8 mouse cellular contexts compared by ENCODE assay signal in genomic region chr6:47879049-47879716, GRCm38 (mm10). TPM values are rescaled to one million over a fixed set of nuclear protein-coding genes. Genes with fewer than 3 reads are reported as not detected.
DNase-seq lines count a peak whose midpoint lies in the region; ATAC-seq and TF ChIP-seq lines count a peak whose summit lies in the region.

No protein-coding gene starts in this region.

- DNase-seq in heart, postnatal 25 days (ENCODE audit: low spot score) = no peak
- peak; percentile 40 for DNase-seq in MEL (ENCODE audit: low read depth, low spot score)
- DNase-seq in hindbrain, embryonic 11.5 days (ENCODE audit: low spot score) = no peak
- DNase-seq in embryo, embryonic 10.5 days (ENCODE audit: low spot score) = no peak
- no peak for DNase-seq in left cerebral cortex, adult 8-10 months (ENCODE audit: low spot score in 2 of 2)
- no peak for DNase-seq in cerebellum, postnatal 36 days

- H3K79me2 ChIP-seq in MEL (ENCODE audit: control insufficient read depth, insufficient read depth, low read length, poor library complexity) (peaks cover 12% of the 10 kb centered on the region), macrophage (ENCODE audit: inconsistent target) (peaks cover 41% of the 10 kb centered on the region; the same call in 1 of the 2 replicates)

- H3K4me3 ChIP-seq in heart, embryonic 13.5 days = peak overlapping the region; percentile 88
- no peak overlapping the region for H3K4me3 ChIP-seq in MEL (ENCODE audit: control insufficient read depth in 1 of 2, insufficient read depth in 1 of 2, low read depth in 2 of 2, low read length in 2 of 2)
- peak overlapping the region; percentile 87 for H3K4me3 ChIP-seq in hindbrain, embryonic 11.5 days (ENCODE audit: low read depth, low read length)
- peak overlapping the region; percentile 71; the same call in 1 of the 2 replicates for H3K4me3 ChIP-seq in macrophage (ENCODE audit: inconsistent target)

- TF ChIP-seq EP300 in MEL (IDR thresholded peaks at IDR 0.05; ENCODE audit: low read depth in 1 of 2, low read length in 2 of 2) = peak in 1 of 2 experiments; percentile 58; a peak in 2 of 4 replicates

- H3K36me3 ChIP-seq in heart, embryonic 13.5 days = peaks cover 46% of the 10 kb centered on the region
- peaks cover 0 to 16% of the 10 kb centered on the region in 2 experiments; a peak in 3 of 4 replicates for H3K36me3 ChIP-seq in MEL (ENCODE audit: control insufficient read depth in 1 of 2, insufficient read depth in 2 of 2, low read length in 2 of 2)
- peaks cover 5% of the 10 kb centered on the region for H3K36me3 ChIP-seq in hindbrain, embryonic 11.5 days (ENCODE audit: control insufficient read depth, insufficient read depth, low read length)
- H3K36me3 ChIP-seq in macrophage (ENCODE audit: inconsistent target) = peaks cover 27% of the 10 kb centered on the region

- H3K4me1 ChIP-seq in heart, embryonic 13.5 days = peaks cover 19% of the 10 kb centered on the region
- peaks cover 7 to 17% of the 10 kb centered on the region in 2 experiments for H3K4me1 ChIP-seq in MEL (ENCODE audit: control insufficient read depth in 1 of 2, insufficient read depth in 2 of 2, low read length in 2 of 2)
- peaks cover 12% of the 10 kb centered on the region for H3K4me1 ChIP-seq in hindbrain, embryonic 11.5 days (replicated peaks; ENCODE audit: control insufficient read depth, insufficient read depth, low read length)

- no peak for TF ChIP-seq CTCF in MEL (IDR thresholded peaks at IDR 0.05 in 2 of 3, conservative IDR thresholded peaks at IDR 0.05 in 1 of 3; ENCODE audit: control insufficient read depth in 1 of 3, insufficient read depth in 1 of 3, low read depth in 2 of 3, low read length in 3 of 3, poor library complexity in 1 of 3, severe bottlenecking in 1 of 3)

- TF ChIP-seq POLR2A in MEL (IDR thresholded peaks at IDR 0.05; ENCODE audit: control insufficient read depth in 1 of 2, insufficient read depth in 1 of 2, low read depth in 1 of 2, low read length in 2 of 2, poor library complexity in 1 of 2) = no peak

- no peaks in the 10 kb centered on the region for H3K27me3 ChIP-seq in heart, embryonic 13.5 days (replicated peaks)
- H3K27me3 ChIP-seq in MEL (ENCODE audit: control insufficient read depth in 1 of 2, insufficient read depth in 2 of 2, low read length in 2 of 2) = no peaks in the 10 kb centered on the region
- H3K27me3 ChIP-seq in hindbrain, embryonic 11.5 days (ENCODE audit: control insufficient read depth, insufficient read depth, low read length) = no peaks in the 10 kb centered on the region

- intact Hi-C loops in heart, postnatal 25 days (cut with DNase I) = loop anchor here (5.0 kb wide), 2 partner anchors 92 to 138 kb away; no protein-coding TSS in a partner anchor

- no peaks in the 10 kb centered on the region for H3K9me3 ChIP-seq in heart, embryonic 13.5 days
- no peaks in the 10 kb centered on the region for H3K9me3 ChIP-seq in MEL (replicated peaks; ENCODE audit: insufficient read depth, low read length)
- no peaks in the 10 kb centered on the region for H3K9me3 ChIP-seq in hindbrain, embryonic 11.5 days (ENCODE audit: control insufficient read depth, low read length)

- H3K9ac ChIP-seq in heart, embryonic 13.5 days = peak overlapping the region; percentile 96
- no peak overlapping the region for H3K9ac ChIP-seq in MEL (ENCODE audit: control insufficient read depth, low read depth, low read length, poor library complexity, severe bottlenecking)
- H3K9ac ChIP-seq in hindbrain, embryonic 11.5 days (ENCODE audit: low read depth, low read length) = peak overlapping the region; percentile 96

- peak overlapping the region; percentile 92 for H3K4me2 ChIP-seq in heart, embryonic 13.5 days
- H3K4me2 ChIP-seq in hindbrain, embryonic 11.5 days (replicated peaks; ENCODE audit: low read depth, low read length) = peak overlapping the region; percentile 87

- no peak for TF ChIP-seq RAD21 in MEL (IDR thresholded peaks at IDR 0.05; ENCODE audit: low read depth, low read length)

- H3K27ac ChIP-seq in heart, embryonic 13.5 days (replicated peaks) = no peak overlapping the region
- H3K27ac ChIP-seq in MEL (ENCODE audit: control insufficient read depth, low read depth, low read length) (no peak overlapping the region), macrophage (peak overlapping the region; percentile 59; the same call in 1 of the 2 replicates)
- H3K27ac ChIP-seq in hindbrain, embryonic 11.5 days (ENCODE audit: low read depth, low read length) = no peak overlapping the region

- WGBS in heart, embryonic 13.5 days = 61% methylated on average over 4 of the region's 4 CpGs
- 81% methylated on average over 4 of the region's 4 CpGs for WGBS in hindbrain, embryonic 11.5 days
- WGBS in macrophage (ENCODE audit: missing documents) = 41% methylated on average over 4 of the region's 4 CpGs

- no peak for ATAC-seq in heart, embryonic 13.5 days (ENCODE audit: extremely low read depth, insufficient number of reproducible peaks, low FRiP score, low TSS enrichment)
- no peak for ATAC-seq in hindbrain, embryonic 11.5 days (ENCODE audit: low FRiP score)

TF ChIP-seq in MEL, 35 proteins besides CTCF, POLR2A, EP300 and RAD21 (continues in another document):
- TF ChIP-seq CHD1 (IDR thresholded peaks at IDR 0.05; ENCODE audit: low read depth, low read length) (no peak), SIN3A (IDR thresholded peaks at IDR 0.05; ENCODE audit: low read length) (no peak), UBTF (IDR thresholded peaks at IDR 0.05; ENCODE audit: borderline replicate concordance, insufficient read depth, low read depth, low read length) (no peak), MXI1 (IDR thresholded peaks at IDR 0.05; ENCODE audit: low read depth, low read length) (0 out of 2 replicates have a peak, but pooled peaks have one; percentile 26), ETS1 (IDR thresholded peaks at IDR 0.05; ENCODE audit: low read depth, low read length) (peak; percentile 88)

RNA-seq across cellular contexts. Expression of gene Zfp282, which starts 2.2 kb away (rescaled TPM):
- 7.6 TPM in 2 replicates for polyA plus RNA-seq in heart, embryonic 13.5 days (2015; fragmentation: Nextera tagmentation; extraction: Ambion mirVana)
- total RNA-seq in heart, postnatal 25 days (2021) = 1 to 10 TPM; 6.1 to 7.0 TPM
- 8.2 and 8.5 TPM in 2 replicates for total RNA-seq in MEL (2012; rRNA removed)
- 10 to 100 TPM in 1 of 2 experiments, not detected in 1; 13.8 TPM for polyA plus RNA-seq in MEL (2012; ENCODE audit: insufficient read depth in 1 of 2, insufficient read length in 2 of 2, low read depth in 1 of 2, low replicate concordance in 2 of 2, missing spikeins in 1 of 2)
- 13.1 and 13.2 TPM in 2 replicates for polyA plus RNA-seq in hindbrain, embryonic 11.5 days (2014; fragmentation: Nextera tagmentation; extraction: Ambion mirVana)
- total RNA-seq in macrophage (2018; cell fraction: chromatin; rRNA removed) = 10 to 100 TPM in 20 of 26 experiments, 1 to 10 TPM in 6; 5.7 to 45.6 (median 21.2) TPM
- total RNA-seq in macrophage (2018; cell fraction: cytosol; rRNA removed) = 10 to 100 TPM in 1 of 26 experiments, 1 to 10 TPM in 25; 1.9 to 10.4 (median 7.0) TPM
- 10 to 100 TPM in 15 of 26 experiments, 1 to 10 TPM in 11; 4.3 to 26.4 (median 11.0) TPM for total RNA-seq in macrophage (2018; cell fraction: nucleus; rRNA removed)
- polyA plus RNA-seq in macrophage (2018) = 5.5 to 7.3 TPM (median 6.7 TPM) in 3 replicates
- 10 to 100 TPM; 11.0 to 13.4 (median 11.8) TPM for total RNA-seq in left cerebral cortex, adult 8-10 months (2022)

RNA-seq across cellular contexts. Expression of gene Zfp212, which starts 41.1 kb away (rescaled TPM):
- 8.9 and 9.2 TPM in 2 replicates for polyA plus RNA-seq in heart, embryonic 13.5 days (2015; fragmentation: Nextera tagmentation; extraction: Ambion mirVana)
- total RNA-seq in heart, postnatal 25 days (2021) = 10 to 100 TPM in 1 of 2 experiments, 1 to 10 TPM in 1; 8.6 to 10.4 TPM
- 7.1 and 7.4 TPM in 2 replicates for total RNA-seq in MEL (2012; rRNA removed)
- 10 to 100 TPM in 1 of 2 experiments, not detected in 1; 17.5 TPM for polyA plus RNA-seq in MEL (2012; ENCODE audit: insufficient read depth in 1 of 2, insufficient read length in 2 of 2, low read depth in 1 of 2, low replicate concordance in 2 of 2, missing spikeins in 1 of 2)
- polyA plus RNA-seq in hindbrain, embryonic 11.5 days (2014; fragmentation: Nextera tagmentation; extraction: Ambion mirVana) = 9.9 and 13.9 TPM in 2 replicates
- 10 to 100 TPM in 18 of 26 experiments, 1 to 10 TPM in 8; 3.4 to 20.2 (median 13.9) TPM for total RNA-seq in macrophage (2018; cell fraction: chromatin; rRNA removed)
- total RNA-seq in macrophage (2018; cell fraction: cytosol; rRNA removed) = 10 to 100 TPM in 1 of 26 experiments, 1 to 10 TPM in 25; 3.5 to 11.1 (median 7.1) TPM
- total RNA-seq in macrophage (2018; cell fraction: nucleus; rRNA removed) = 10 to 100 TPM in 15 of 26 experiments, 1 to 10 TPM in 11; 6.6 to 18.5 (median 10.6) TPM
- polyA plus RNA-seq in macrophage (2018) = 5.3 to 8.4 TPM (median 5.9 TPM) in 3 replicates
- 10 to 100 TPM; 17.5 to 19.1 (median 18.2) TPM for total RNA-seq in left cerebral cortex, adult 8-10 months (2022)

RNA-seq across cellular contexts. Expression of gene Zfp398, which starts 43.7 kb away (rescaled TPM):
- 3.7 TPM in 2 replicates for polyA plus RNA-seq in heart, embryonic 13.5 days (2015; fragmentation: Nextera tagmentation; extraction: Ambion mirVana)
- total RNA-seq in heart, postnatal 25 days (2021) = 1 to 10 TPM; 6.4 to 7.2 TPM
- 4.2 and 4.7 TPM in 2 replicates for total RNA-seq in MEL (2012; rRNA removed)
- polyA plus RNA-seq in MEL (2012; ENCODE audit: insufficient read depth in 1 of 2, insufficient read length in 2 of 2, low read depth in 1 of 2, low replicate concordance in 2 of 2, missing spikeins in 1 of 2) (1 to 10 TPM in 1 of 2 experiments, not detected in 1; 9.5 TPM), macrophage (2018) (3.7 to 4.5 TPM (median 4.4 TPM) in 3 replicates)
- polyA plus RNA-seq in hindbrain, embryonic 11.5 days (2014; fragmentation: Nextera tagmentation; extraction: Ambion mirVana) = 9.1 and 13.8 TPM in 2 replicates
- 10 to 100 TPM in 21 of 26 experiments, 1 to 10 TPM in 5; 4.7 to 66.4 (median 22.5) TPM for total RNA-seq in macrophage (2018; cell fraction: chromatin; rRNA removed)
- 1 to 10 TPM in 24 of 26 experiments, under 1 TPM in 2; 0.91 to 8.0 (median 4.6) TPM for total RNA-seq in macrophage (2018; cell fraction: cytosol; rRNA removed)
- 10 to 100 TPM in 17 of 26 experiments, 1 to 10 TPM in 9; 2.4 to 48.1 (median 12.6) TPM for total RNA-seq in macrophage (2018; cell fraction: nucleus; rRNA removed)
- total RNA-seq in left cerebral cortex, adult 8-10 months (2022) = 10 to 100 TPM; 19.2 to 24.5 (median 20.1) TPM

RNA-seq across cellular contexts. Expression of gene Zfp786, which starts 48.5 kb away (rescaled TPM):
- polyA plus RNA-seq in heart, embryonic 13.5 days (2015; fragmentation: Nextera tagmentation; extraction: Ambion mirVana) = 1.2 TPM in 2 replicates
- total RNA-seq in heart, postnatal 25 days (2021) = under 1 TPM; 0.68 to 0.89 TPM
- total RNA-seq in MEL (2012; rRNA removed) = 1.2 and 2.0 TPM in 2 replicates
- polyA plus RNA-seq in MEL (2012; ENCODE audit: insufficient read depth in 1 of 2, insufficient read length in 2 of 2, low read depth in 1 of 2, low replicate concordance in 2 of 2, missing spikeins in 1 of 2) = 1 to 10 TPM in 1 of 2 experiments, not detected in 1; 1.3 TPM
- 6.6 and 6.9 TPM in 2 replicates for polyA plus RNA-seq in hindbrain, embryonic 11.5 days (2014; fragmentation: Nextera tagmentation; extraction: Ambion mirVana)
- total RNA-seq in macrophage (2018; cell fraction: chromatin; rRNA removed) = 1 to 10 TPM in 2 of 26 experiments, under 1 TPM in 10, not detected in 14; 0.22 to 2.0 (median 0.58) TPM
- under 1 TPM in 16 of 26 experiments, not detected in 10; 0.03 to 0.24 (median 0.10) TPM for total RNA-seq in macrophage (2018; cell fraction: cytosol; rRNA removed)
- 1 to 10 TPM in 1 of 26 experiments, under 1 TPM in 6, not detected in 19; 0.18 to 1.9 (median 0.40) TPM for total RNA-seq in macrophage (2018; cell fraction: nucleus; rRNA removed)
- 0.09 to 0.28 TPM in 2 of 3 replicates, not detected in the other for polyA plus RNA-seq in macrophage (2018)
- 1 to 10 TPM; 5.5 to 7.1 (median 6.1) TPM for total RNA-seq in left cerebral cortex, adult 8-10 months (2022)

Comparison
In these comparisons a context has a peak if more than half of its experiments do, and no peak if none do; other contexts are left out.
1. H3K4me3 ChIP-seq: peak in heart, embryonic 13.5 days (single experiment), hindbrain, embryonic 11.5 days (single experiment) and macrophage (single experiment); none in MEL (0 of 2).